ENCODE assay signal across 9 mouse cellular contexts in genomic region chr19:53420924-53421582, GRCm38 (mm10). TPM values are rescaled to one million over a fixed set of nuclear protein-coding genes. Genes with fewer than 3 reads are reported as not detected.
DNase-seq lines count a peak whose midpoint lies in the region; ATAC-seq and TF ChIP-seq lines count a peak whose summit lies in the region.
"Had no signal": no experiment of that assay in that cellular context is flagged by ENCODE, and none has a peak within 500 bp of the region (broad histone marks: within the 10 kb centered on the region; RNA-seq: fewer than 3 reads in every experiment).

No protein-coding gene starts in this region.

- H3K9ac ChIP-seq in forebrain, embryonic 16.5 days (replicated peaks; ENCODE audit: low read depth, low read length): peak overlapping the region; percentile 38
- H3K9ac ChIP-seq in hindbrain, embryonic 11.5 days (ENCODE audit: low read depth, low read length): peak overlapping the region; percentile 38; the same call in 1 of the 2 replicates

- ATAC-seq in forebrain, embryonic 16.5 days: peak; percentile 97
- ATAC-seq in hindbrain, embryonic 11.5 days (ENCODE audit: low FRiP score): peak; percentile 95

- peak overlapping the region; percentile 78 for H3K4me2 ChIP-seq in forebrain, embryonic 16.5 days (ENCODE audit: low read length)
- H3K4me2 ChIP-seq in hindbrain, embryonic 11.5 days (replicated peaks; ENCODE audit: low read depth, low read length): peak overlapping the region; percentile 58

- TF ChIP-seq CTCF in cerebellum, adult 2 months (IDR thresholded peaks at IDR 0.05; ENCODE audit: borderline replicate concordance, insufficient read depth, low read depth, low read length): no peak

- TF ChIP-seq POLR2A in cerebellum, adult 2 months (IDR thresholded peaks at IDR 0.05; ENCODE audit: borderline replicate concordance, insufficient read depth, low read length): no peak

- H3K4me3 ChIP-seq in cerebellum, adult 2 months (replicated peaks; ENCODE audit: insufficient read depth, low read depth, low read length): peak overlapping the region; percentile 44
- H3K4me3 ChIP-seq in forebrain, embryonic 16.5 days (replicated peaks; ENCODE audit: low read length): peak overlapping the region; percentile 46
- H3K4me3 ChIP-seq in hindbrain, embryonic 11.5 days (ENCODE audit: low read depth, low read length): peak overlapping the region; percentile 29

- peak; percentile 40 for DNase-seq in MN1 (ENCODE audit: low spot score)
- peak; percentile 78 to 79 for DNase-seq in cerebellum, adult 2 months
- peak; percentile 81 for DNase-seq in hindbrain, embryonic 11.5 days (ENCODE audit: low spot score)
- peak; percentile 65 for DNase-seq in layer of hippocampus, postnatal 14 days (ENCODE audit: low spot score in 2 of 2)
- peak; percentile 76 for DNase-seq in lung, postnatal 14 days
- peak; percentile 38 for DNase-seq in ovary, postnatal 10 days (ENCODE audit: low spot score)
- DNase-seq in thymus, postnatal 0 days (ENCODE audit: low spot score): peak; percentile 89

- H3K36me3 ChIP-seq in forebrain, embryonic 16.5 days (ENCODE audit: control insufficient read depth, insufficient read depth): no peaks in the 10 kb centered on the region
- H3K36me3 ChIP-seq in hindbrain, embryonic 11.5 days (ENCODE audit: control insufficient read depth, insufficient read depth, low read length): no peaks in the 10 kb centered on the region

- H3K4me1 ChIP-seq in cerebellum, adult 2 months (ENCODE audit: control insufficient read depth, insufficient read depth, low read length): peaks cover 21% of the 10 kb centered on the region
- H3K4me1 ChIP-seq in forebrain, embryonic 16.5 days (replicated peaks; ENCODE audit: control insufficient read depth, insufficient read depth, low read length): 0 out of 2 replicates have a peak, but pooled peaks cover 6% of the 10 kb centered on the region
- H3K4me1 ChIP-seq in hindbrain, embryonic 11.5 days (replicated peaks; ENCODE audit: control insufficient read depth, insufficient read depth, low read length): no peaks in the 10 kb centered on the region

- no peaks in the 10 kb centered on the region for H3K27me3 ChIP-seq in cerebellum, adult 2 months (ENCODE audit: control insufficient read depth, insufficient read depth, low read length)
- no peaks in the 10 kb centered on the region for H3K27me3 ChIP-seq in forebrain, embryonic 16.5 days (replicated peaks; ENCODE audit: control insufficient read depth, insufficient read depth, low read length)
- H3K27me3 ChIP-seq in hindbrain, embryonic 11.5 days (ENCODE audit: control insufficient read depth, insufficient read depth, low read length): peaks cover 3% of the 10 kb centered on the region; the same call in 1 of the 2 replicates

- H3K27ac ChIP-seq in cerebellum, adult 2 months (ENCODE audit: insufficient read depth, low read length): no peak overlapping the region
- H3K27ac ChIP-seq in forebrain, embryonic 16.5 days (ENCODE audit: low read length): peak overlapping the region; percentile 8; the same call in 1 of the 2 replicates
- H3K27ac ChIP-seq in hindbrain, embryonic 11.5 days (ENCODE audit: low read depth, low read length): 0 out of 2 replicates have a peak overlapping the region, but pooled peaks have one; percentile 12

- no peaks in the 10 kb centered on the region for H3K9me3 ChIP-seq in forebrain, embryonic 16.5 days (ENCODE audit: control insufficient read depth, low read length)
- no peaks in the 10 kb centered on the region for H3K9me3 ChIP-seq in hindbrain, embryonic 11.5 days (ENCODE audit: control insufficient read depth, low read length)

- 17% methylated on average over 19 of the region's 19 CpGs for WGBS in cerebellum, adult 2 months
- under 1% methylated on average over 19 of the region's 19 CpGs for WGBS in forebrain, embryonic 16.5 days
- WGBS in hindbrain, embryonic 11.5 days: 1% methylated on average over 19 of the region's 19 CpGs

RNA-seq across cellular contexts. Expression of gene Smndc1, which starts 30.7 kb away (rescaled TPM):
- 24.6 and 26.1 TPM in 2 replicates for polyA plus RNA-seq in cerebellum, adult 2 months (2012; rRNA removed)
- polyA plus RNA-seq in forebrain, embryonic 16.5 days (2015; fragmentation: Nextera tagmentation; extraction: Ambion mirVana): 33.2 and 39.6 TPM in 2 replicates
- polyA plus RNA-seq in hindbrain, embryonic 11.5 days (2014; fragmentation: Nextera tagmentation; extraction: Ambion mirVana): 51.5 and 56.0 TPM in 2 replicates
- 10 to 100 TPM; 34.9 to 36.8 TPM for total RNA-seq in layer of hippocampus, postnatal 14 days (2021)
- polyA plus RNA-seq in thymus, postnatal 0 days (2015; fragmentation: Nextera tagmentation; extraction: Ambion mirVana): 56.4 and 66.0 TPM in 2 replicates

RNA-seq across cellular contexts. Expression of gene Gm10197, which starts 49.5 kb away (rescaled TPM):
- polyA plus RNA-seq in cerebellum, adult 2 months (2012; rRNA removed): not detected in 2 replicates
- polyA plus RNA-seq in forebrain, embryonic 16.5 days (2015; fragmentation: Nextera tagmentation; extraction: Ambion mirVana): not detected in 2 replicates
- not detected in 2 replicates for polyA plus RNA-seq in hindbrain, embryonic 11.5 days (2014; fragmentation: Nextera tagmentation; extraction: Ambion mirVana)
- not detected for total RNA-seq in layer of hippocampus, postnatal 14 days (2021)
- polyA plus RNA-seq in thymus, postnatal 0 days (2015; fragmentation: Nextera tagmentation; extraction: Ambion mirVana): 2.1 and 2.5 TPM in 2 replicates
- total RNA-seq: left cerebral cortex, postnatal 36 days had no signal

Comparison
In these comparisons a context has a peak if more than half of its experiments do, and no peak if none do; other contexts are left out.
1. DNase-seq: peak in every context shown above with its lines; median percentile 89 in thymus, postnatal 0 days; 81 in hindbrain, embryonic 11.5 days; 78 in cerebellum, adult 2 months; 76 in lung, postnatal 14 days; 65 in layer of hippocampus, postnatal 14 days; 40 in MN1; 38 in ovary, postnatal 10 days.